Mouse (Mus musculus) myocyte (in vitro differentiated cells): Measurements from ENCODE around the gene Gnpnat1.

Experiments
- E2F4 ChIP-seq: IDR thresholded peaks from one replicate; pipeline ENCODE4 v1.6.1; 2011; ENCODE audit warnings: mild to moderate bottlenecking, control low read depth, moderate library complexity; ENCODE audit not compliant: insufficient read depth
- MAX ChIP-seq: IDR thresholded peaks from one replicate; pipeline ENCODE4 v1.6.1; 2011; ENCODE audit warnings: low read depth, mild to moderate bottlenecking, control low read depth
- POLR2A ChIP-seq: IDR thresholded peaks from one replicate; pipeline ENCODE4 v1.6.1; 2011; ENCODE audit warnings: low read depth, mild to moderate bottlenecking, control low read depth, moderate library complexity; ENCODE audit not compliant: insufficient read length
- REST ChIP-seq: IDR thresholded peaks from one replicate; pipeline ENCODE4 v1.6.1; 2011; ENCODE audit warnings: mild to moderate bottlenecking, control low read depth, moderate library complexity; ENCODE audit not compliant: insufficient read depth, insufficient read length
- TCF12 ChIP-seq: IDR thresholded peaks from one replicate; pipeline ENCODE4 v1.6.1; 2011; ENCODE audit warnings: mild to moderate bottlenecking, control low read depth; ENCODE audit not compliant: poor library complexity, insufficient read depth, severe bottlenecking

DNA sequence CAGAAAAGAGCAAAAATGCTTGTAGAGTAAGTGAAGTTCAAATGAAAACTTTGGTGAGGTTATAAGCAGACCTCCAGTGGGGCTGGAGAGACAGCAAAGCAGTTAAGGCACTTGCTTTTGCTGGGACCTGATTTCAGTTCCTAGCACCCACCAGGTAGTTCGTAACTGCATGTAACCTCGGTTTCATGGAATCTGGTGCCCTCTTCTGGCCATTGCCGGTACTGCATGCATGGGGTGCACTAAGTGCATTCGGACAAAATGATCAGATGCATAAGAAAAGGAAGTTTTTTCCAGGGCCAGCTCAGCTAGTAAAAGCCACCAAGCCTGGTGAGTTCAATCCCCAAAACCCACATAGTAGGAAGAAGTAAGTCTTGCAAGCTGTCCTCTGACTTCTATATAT lies 27.3 kb upstream of the Gnpnat1 start:
- TF ChIP-seq MAX (no peak), TCF12 (no peak), REST (no peak), POLR2A (no peak), E2F4 (no peak)
